Mouse (Mus musculus): ENCODE data around the gene Dera. TPM values are rescaled to one million over a fixed set of nuclear protein-coding genes. Genes with fewer than 3 reads are reported as not detected.

Dera gene
- polyA plus RNA-seq, 1 experiment = 1.2 TPM

GRCm38 (mm10) chr6:137723898-137724297 lies 30.4 kb upstream of the Dera start:
- H3K4me3 ChIP-seq (replicated peaks) = no peak overlapping the region
- no peaks in the 10 kb centered on the region for H3K4me1 ChIP-seq (ENCODE audit: control insufficient read depth)
- H3K9me3 ChIP-seq (ENCODE audit: control insufficient read depth, low read length) = peaks cover 5% of the 10 kb centered on the region; the same call in 1 of the 2 replicates
- peaks cover 3% of the 10 kb centered on the region for H3K27me3 ChIP-seq (ENCODE audit: control insufficient read depth)
- no peak for TF ChIP-seq GATA1 (IDR thresholded peaks at IDR 0.05; ENCODE audit: low read length)
- TF ChIP-seq TAL1 (IDR thresholded peaks at IDR 0.05; ENCODE audit: low read length) = no peak
- H3K36me3 ChIP-seq (ENCODE audit: control insufficient read depth) = no peaks in the 10 kb centered on the region

GRCm38 (mm10) chr6:137734460-137734845 lies 19.9 kb upstream of the Dera start:
- Histone ChIP-seq H3K4me3 (replicated peaks) (peak overlapping the region; percentile 100), H3K4me1 (ENCODE audit: control insufficient read depth) (peaks cover 39% of the 10 kb centered on the region), H3K36me3 (ENCODE audit: control insufficient read depth) (peaks cover 28% of the 10 kb centered on the region), H3K9me3 (ENCODE audit: control insufficient read depth, low read length) (no peaks in the 10 kb centered on the region), H3K27me3 (ENCODE audit: control insufficient read depth) (peaks cover 7% of the 10 kb centered on the region)
- TF ChIP-seq TAL1 (IDR thresholded peaks at IDR 0.05; ENCODE audit: low read length) = no peak
- TF ChIP-seq GATA1 (IDR thresholded peaks at IDR 0.05; ENCODE audit: low read length) = no peak

GRCm38 (mm10) chr6:137734846-137735609 lies 19.3 kb upstream of the Dera start, which contains the start of gene Strap:
Gene Strap, plus strand, starts transcription at chr6:137735078.
- Histone ChIP-seq H3K4me3 (replicated peaks) (peak within 1 kb of the TSS; percentile 100), H3K27me3 (ENCODE audit: control insufficient read depth) (peaks cover 4% of the 10 kb centered on the region), H3K36me3 (ENCODE audit: control insufficient read depth) (peaks cover 34% of the 10 kb centered on the region), H3K9me3 (ENCODE audit: control insufficient read depth, low read length) (no peaks in the 10 kb centered on the region), H3K4me1 (ENCODE audit: control insufficient read depth) (peaks cover 41% of the 10 kb centered on the region)
- TF ChIP-seq TAL1 (IDR thresholded peaks at IDR 0.05; ENCODE audit: low read length) (no peak), GATA1 (IDR thresholded peaks at IDR 0.05; ENCODE audit: low read length) (no peak)

GRCm38 (mm10) chr6:137735671-137736238 lies 18.6 kb upstream of the Dera start:
- Histone ChIP-seq H3K27me3 (ENCODE audit: control insufficient read depth) (peaks cover 4% of the 10 kb centered on the region), H3K4me1 (ENCODE audit: control insufficient read depth) (peaks cover 49% of the 10 kb centered on the region), H3K9me3 (ENCODE audit: control insufficient read depth, low read length) (peaks cover 7% of the 10 kb centered on the region), H3K36me3 (ENCODE audit: control insufficient read depth) (peaks cover 41% of the 10 kb centered on the region), H3K4me3 (replicated peaks) (peak overlapping the region; percentile 100)
- no peak for TF ChIP-seq TAL1 (IDR thresholded peaks at IDR 0.05; ENCODE audit: low read length)
- no peak for TF ChIP-seq GATA1 (IDR thresholded peaks at IDR 0.05; ENCODE audit: low read length)

GRCm38 (mm10) chr6:137740972-137741371 lies 13.4 kb upstream of the Dera start:
- H3K4me1 ChIP-seq (ENCODE audit: control insufficient read depth) = peaks cover 39% of the 10 kb centered on the region
- no peaks in the 10 kb centered on the region for H3K27me3 ChIP-seq (ENCODE audit: control insufficient read depth)
- peaks cover 93% of the 10 kb centered on the region for H3K36me3 ChIP-seq (ENCODE audit: control insufficient read depth)
- no peak overlapping the region for H3K4me3 ChIP-seq (replicated peaks)
- TF ChIP-seq GATA1 (IDR thresholded peaks at IDR 0.05; ENCODE audit: low read length) (no peak), TAL1 (IDR thresholded peaks at IDR 0.05; ENCODE audit: low read length) (no peak)
- peaks cover 11% of the 10 kb centered on the region for H3K9me3 ChIP-seq (ENCODE audit: control insufficient read depth, low read length)

- Histone ChIP-seq H3K4me3 (replicated peaks) (no peak overlapping the region), H3K36me3 (ENCODE audit: control insufficient read depth) (peaks cover 98% of the 10 kb centered on the region), H3K27me3 (ENCODE audit: control insufficient read depth) (no peaks in the 10 kb centered on the region), H3K4me1 (ENCODE audit: control insufficient read depth) (peaks cover 18% of the 10 kb centered on the region), H3K9me3 (ENCODE audit: control insufficient read depth, low read length) (peaks cover 11% of the 10 kb centered on the region)
- no peak for TF ChIP-seq GATA1 (IDR thresholded peaks at IDR 0.05; ENCODE audit: low read length)
- TF ChIP-seq TAL1 (IDR thresholded peaks at IDR 0.05; ENCODE audit: low read length) = no peak
These were observed 9.6 kb upstream of the Dera start for GRCm38 (mm10) chr6:137744700-137745099.

- TF ChIP-seq GATA1 (IDR thresholded peaks at IDR 0.05; ENCODE audit: low read length) = no peak
- no peak for TF ChIP-seq TAL1 (IDR thresholded peaks at IDR 0.05; ENCODE audit: low read length)
- Histone ChIP-seq H3K4me3 (replicated peaks) (no peak overlapping the region), H3K27me3 (ENCODE audit: control insufficient read depth) (no peaks in the 10 kb centered on the region), H3K36me3 (ENCODE audit: control insufficient read depth) (peaks cover 96% of the 10 kb centered on the region), H3K9me3 (ENCODE audit: control insufficient read depth, low read length) (no peaks in the 10 kb centered on the region), H3K4me1 (ENCODE audit: control insufficient read depth) (peaks cover 6% of the 10 kb centered on the region)
These were observed 7.0 kb upstream of the Dera start for GRCm38 (mm10) chr6:137747174-137747928.

- no peak for TF ChIP-seq TAL1 (IDR thresholded peaks at IDR 0.05; ENCODE audit: low read length)
- no peak for TF ChIP-seq GATA1 (IDR thresholded peaks at IDR 0.05; ENCODE audit: low read length)
- Histone ChIP-seq H3K4me3 (replicated peaks) (no peak overlapping the region), H3K9me3 (ENCODE audit: control insufficient read depth, low read length) (no peaks in the 10 kb centered on the region), H3K36me3 (ENCODE audit: control insufficient read depth) (peaks cover 68% of the 10 kb centered on the region), H3K4me1 (ENCODE audit: control insufficient read depth) (peaks cover 30% of the 10 kb centered on the region), H3K27me3 (ENCODE audit: control insufficient read depth) (no peaks in the 10 kb centered on the region)
These were observed 2.6 kb upstream of the Dera start for GRCm38 (mm10) chr6:137751551-137752274.

All from erythroblast, embryonic 14.5 days (primary cell).